In genomic region chr7:25246759-25247137, GRCm38 (mm10) we compare ENCODE assay signal across 8 mouse cellular contexts. TPM values are rescaled to one million over a fixed set of nuclear protein-coding genes. Genes with fewer than 3 reads are reported as not detected.
A peak's percentile ranks its signal among the peaks of the same experiment; 100 is the strongest.
DNase-seq lines count a peak whose midpoint lies in the region; ATAC-seq and TF ChIP-seq lines count a peak whose summit lies in the region.

No protein-coding gene starts in this region.

- no peaks in the 10 kb centered on the region for H3K9me3 ChIP-seq in embryonic facial prominence, embryonic 11.5 days (replicated peaks; ENCODE audit: control insufficient read depth, low read length)
- no peaks in the 10 kb centered on the region for H3K9me3 ChIP-seq in hindbrain, postnatal 0 days (ENCODE audit: low read length)
- H3K9me3 ChIP-seq in midbrain, postnatal 0 days (ENCODE audit: low read length) = no peaks in the 10 kb centered on the region

- peak overlapping the region; percentile 48; the same call in 1 of the 2 replicates for H3K27ac ChIP-seq in embryonic facial prominence, embryonic 11.5 days (replicated peaks; ENCODE audit: low read depth, low read length)
- H3K27ac ChIP-seq in hindbrain, postnatal 0 days = peak overlapping the region; percentile 87
- peak overlapping the region; percentile 79 for H3K27ac ChIP-seq in midbrain, postnatal 0 days (ENCODE audit: low read depth, low read length)

- no peak for TF ChIP-seq CTCF in hindbrain, postnatal 0 days (IDR thresholded peaks at IDR 0.05; ENCODE audit: low read depth)
- no peak for TF ChIP-seq CTCF in midbrain, postnatal 0 days (IDR thresholded peaks at IDR 0.05)

- peak; percentile 62 for DNase-seq in layer of hippocampus, adult 11-12 months (ENCODE audit: low spot score)
- DNase-seq in layer of hippocampus, adult 9-10 months (ENCODE audit: low spot score) = no peak
- DNase-seq in embryonic facial prominence, embryonic 11.5 days (ENCODE audit: low spot score) = no peak
- peak; percentile 52 for DNase-seq in hindbrain, postnatal 0 days (ENCODE audit: low spot score)
- peak; percentile 55 for DNase-seq in midbrain, postnatal 0 days (ENCODE audit: low spot score)
- no peak for DNase-seq in urinary bladder, postnatal 10 days (ENCODE audit: low spot score)
- no peak for DNase-seq in urinary bladder, adult 18-20 months (ENCODE audit: low spot score in 2 of 2)
- no peak for DNase-seq in ovary, postnatal 14 days (ENCODE audit: low spot score)

- H3K36me3 ChIP-seq in embryonic facial prominence, embryonic 11.5 days (replicated peaks; ENCODE audit: control insufficient read depth, insufficient read depth, low read depth, low read length) = peaks cover 10% of the 10 kb centered on the region
- no peaks in the 10 kb centered on the region for H3K36me3 ChIP-seq in hindbrain, postnatal 0 days (ENCODE audit: insufficient read depth, low read length)
- no peaks in the 10 kb centered on the region for H3K36me3 ChIP-seq in midbrain, postnatal 0 days (ENCODE audit: insufficient read depth, low read length)

- peak overlapping the region; percentile 12 for H3K4me3 ChIP-seq in embryonic facial prominence, embryonic 11.5 days (ENCODE audit: low read depth, low read length)
- 0 out of 2 replicates have a peak overlapping the region, but pooled peaks have one; percentile 7 for H3K4me3 ChIP-seq in hindbrain, postnatal 0 days (ENCODE audit: low read length)
- H3K4me3 ChIP-seq in midbrain, postnatal 0 days (ENCODE audit: low read depth, low read length) = no peak overlapping the region

- peak overlapping the region; percentile 95 for H3K4me2 ChIP-seq in embryonic facial prominence, embryonic 11.5 days (ENCODE audit: low read depth, low read length)
- peak overlapping the region; percentile 92 for H3K4me2 ChIP-seq in hindbrain, postnatal 0 days (ENCODE audit: low read depth, low read length)
- H3K4me2 ChIP-seq in midbrain, postnatal 0 days (ENCODE audit: low read depth, low read length, poor library complexity, severe bottlenecking) = peak overlapping the region; percentile 99

- H3K9ac ChIP-seq in embryonic facial prominence, embryonic 11.5 days (replicated peaks; ENCODE audit: low read length) = peak overlapping the region; percentile 5
- peak overlapping the region; percentile 40 for H3K9ac ChIP-seq in hindbrain, postnatal 0 days (replicated peaks; ENCODE audit: low read length)
- H3K9ac ChIP-seq in midbrain, postnatal 0 days (replicated peaks; ENCODE audit: low read length, poor library complexity, severe bottlenecking) = 0 out of 2 replicates have a peak overlapping the region, but pooled peaks have one; percentile 42

- H3K4me1 ChIP-seq in embryonic facial prominence, embryonic 11.5 days (ENCODE audit: control insufficient read depth, insufficient read depth, low read length) = peaks cover 14% of the 10 kb centered on the region
- peaks cover 16% of the 10 kb centered on the region for H3K4me1 ChIP-seq in hindbrain, postnatal 0 days (ENCODE audit: insufficient read depth, low read length)
- peaks cover 27% of the 10 kb centered on the region; the same call in 1 of the 2 replicates for H3K4me1 ChIP-seq in midbrain, postnatal 0 days (ENCODE audit: insufficient read depth, low read length)

- no peaks in the 10 kb centered on the region for H3K27me3 ChIP-seq in embryonic facial prominence, embryonic 11.5 days (ENCODE audit: control insufficient read depth, insufficient read depth, low read length)
- no peaks in the 10 kb centered on the region for H3K27me3 ChIP-seq in hindbrain, postnatal 0 days (ENCODE audit: insufficient read depth, low read length)
- no peaks in the 10 kb centered on the region for H3K27me3 ChIP-seq in midbrain, postnatal 0 days (ENCODE audit: insufficient read depth, low read length)

- 56% methylated on average over 4 of the region's 4 CpGs for WGBS in embryonic facial prominence, embryonic 11.5 days
- 26% methylated on average over 4 of the region's 4 CpGs for WGBS in hindbrain, postnatal 0 days
- 45% methylated on average over 4 of the region's 4 CpGs for WGBS in midbrain, postnatal 0 days

- no peak for ATAC-seq in embryonic facial prominence, embryonic 11.5 days (replicated peaks; ENCODE audit: insufficient number of reproducible peaks, low FRiP score, low TSS enrichment, low read depth)
- ATAC-seq in hindbrain, postnatal 0 days = no peak
- ATAC-seq in midbrain, postnatal 0 days (ENCODE audit: low FRiP score) = no peak

RNA-seq across cellular contexts. Expression of gene Erf, which starts 3.8 kb away (rescaled TPM):
- polyA plus RNA-seq in embryonic facial prominence, embryonic 11.5 days (2014; fragmentation: Nextera tagmentation; extraction: Ambion mirVana) = 19.4 and 22.6 TPM in 2 replicates
- total RNA-seq in hindbrain, postnatal 0 days (2014; rRNA removed) = 19.0 and 20.8 TPM in 2 replicates
- 3.0 and 3.7 TPM in 2 replicates for polyA plus RNA-seq in hindbrain, postnatal 0 days (2015; fragmentation: Nextera tagmentation; extraction: Ambion mirVana)
- total RNA-seq in midbrain, postnatal 0 days (2014; rRNA removed) = 15.8 TPM in 2 replicates
- polyA plus RNA-seq in midbrain, postnatal 0 days (2015; fragmentation: Nextera tagmentation; extraction: Ambion mirVana) = 2.2 and 3.0 TPM in 2 replicates

RNA-seq across cellular contexts. Expression of gene Gsk3a, which starts 9.1 kb away (rescaled TPM):
- polyA plus RNA-seq in embryonic facial prominence, embryonic 11.5 days (2014; fragmentation: Nextera tagmentation; extraction: Ambion mirVana) = 12.6 and 15.7 TPM in 2 replicates
- total RNA-seq in hindbrain, postnatal 0 days (2014; rRNA removed) = 151 and 160 TPM in 2 replicates
- polyA plus RNA-seq in hindbrain, postnatal 0 days (2015; fragmentation: Nextera tagmentation; extraction: Ambion mirVana) = 17.5 and 19.8 TPM in 2 replicates
- total RNA-seq in midbrain, postnatal 0 days (2014; rRNA removed) = 155 and 169 TPM in 2 replicates
- 20.3 and 20.6 TPM in 2 replicates for polyA plus RNA-seq in midbrain, postnatal 0 days (2015; fragmentation: Nextera tagmentation; extraction: Ambion mirVana)

RNA-seq across cellular contexts. Expression of gene Cic, which starts 20.8 kb away (rescaled TPM):
- polyA plus RNA-seq in embryonic facial prominence, embryonic 11.5 days (2014; fragmentation: Nextera tagmentation; extraction: Ambion mirVana) = 26.6 and 27.0 TPM in 2 replicates
- 153 and 155 TPM in 2 replicates for total RNA-seq in hindbrain, postnatal 0 days (2014; rRNA removed)
- polyA plus RNA-seq in hindbrain, postnatal 0 days (2015; fragmentation: Nextera tagmentation; extraction: Ambion mirVana) = 28.2 and 30.6 TPM in 2 replicates
- total RNA-seq in midbrain, postnatal 0 days (2014; rRNA removed) = 145 and 146 TPM in 2 replicates
- polyA plus RNA-seq in midbrain, postnatal 0 days (2015; fragmentation: Nextera tagmentation; extraction: Ambion mirVana) = 26.8 and 31.9 TPM in 2 replicates

RNA-seq across cellular contexts. Expression of gene Zfp526, which starts 25.5 kb away (rescaled TPM):
- polyA plus RNA-seq in embryonic facial prominence, embryonic 11.5 days (2014; fragmentation: Nextera tagmentation; extraction: Ambion mirVana) = 2.5 and 3.5 TPM in 2 replicates
- 9.6 and 10.1 TPM in 2 replicates for total RNA-seq in hindbrain, postnatal 0 days (2014; rRNA removed)
- 0.66 and 0.85 TPM in 2 replicates for polyA plus RNA-seq in hindbrain, postnatal 0 days (2015; fragmentation: Nextera tagmentation; extraction: Ambion mirVana)
- 8.1 and 9.5 TPM in 2 replicates for total RNA-seq in midbrain, postnatal 0 days (2014; rRNA removed)
- polyA plus RNA-seq in midbrain, postnatal 0 days (2015; fragmentation: Nextera tagmentation; extraction: Ambion mirVana) = 0.94 and 1.0 TPM in 2 replicates

RNA-seq across cellular contexts. Expression of gene Dedd2, which starts 26.3 kb away (rescaled TPM):
- 7.7 and 7.9 TPM in 2 replicates for polyA plus RNA-seq in embryonic facial prominence, embryonic 11.5 days (2014; fragmentation: Nextera tagmentation; extraction: Ambion mirVana)
- 22.5 and 31.7 TPM in 2 replicates for total RNA-seq in hindbrain, postnatal 0 days (2014; rRNA removed)
- polyA plus RNA-seq in hindbrain, postnatal 0 days (2015; fragmentation: Nextera tagmentation; extraction: Ambion mirVana) = 19.8 and 20.2 TPM in 2 replicates
- 25.9 and 27.8 TPM in 2 replicates for total RNA-seq in midbrain, postnatal 0 days (2014; rRNA removed)
- polyA plus RNA-seq in midbrain, postnatal 0 days (2015; fragmentation: Nextera tagmentation; extraction: Ambion mirVana) = 17.7 and 18.7 TPM in 2 replicates

Comparison
In these comparisons a context has a peak if more than half of its experiments do, and no peak if none do; other contexts are left out.
1. DNase-seq: peak in layer of hippocampus, adult 11-12 months (single experiment), hindbrain, postnatal 0 days (single experiment) and midbrain, postnatal 0 days (single experiment); none in layer of hippocampus, adult 9-10 months (single experiment), embryonic facial prominence, embryonic 11.5 days (single experiment), urinary bladder, postnatal 10 days (single experiment), urinary bladder, adult 18-20 months (0 of 2) and ovary, postnatal 14 days (single experiment).
2. Peak in every context shown above with its lines, with median percentiles within 50 percentile points of each other: H3K27ac ChIP-seq, H3K4me2 ChIP-seq and H3K9ac ChIP-seq.